Mouse (Mus musculus): ENCODE data around the gene Poglut1. TPM values are rescaled to one million over a fixed set of nuclear protein-coding genes. Genes with fewer than 3 reads are reported as not detected.
A peak's percentile ranks its signal among the peaks of the same experiment; 100 is the strongest.

The Poglut1 gene
- total RNA-seq (2021) = 10 to 100 TPM; 10.9 to 11.4 TPM
- long read RNA-seq, experiment 1, transcript Poglut1-205 (11 exons, 2,922 nt) = minor isoform, 6 of 24 reads
- long read RNA-seq, experiment 1, transcript Poglut1-201 (11 exons, 2,758 nt) = major isoform, 17 of 24 reads
- long read RNA-seq, experiment 1, partial matches to known transcripts = 0 of 24 reads
- long read RNA-seq, experiment 1, other reads (novel, unspliced or antisense) = 1 of 24 reads
- long read RNA-seq, experiment 2, transcript Poglut1-205 (11 exons, 2,922 nt) = minor isoform, 7 of 41 reads
- long read RNA-seq, experiment 2, transcript Poglut1-201 (11 exons, 2,758 nt) = major isoform, 30 of 41 reads
- long read RNA-seq, experiment 2, partial matches to known transcripts = 0 of 41 reads
- long read RNA-seq, experiment 2, other reads (novel, unspliced or antisense) = 4 of 41 reads

GRCm38 (mm10) chr16:38549479-38550396 lies at the start of gene Poglut1:
Gene Poglut1 (minus strand): TSS chr16:38550258.
- peak; percentile 81 to 84 for DNase-seq
- intact Hi-C loops (cut with DNase I) = no loop called here

- intact Hi-C loops (cut with DNase I) = no loop called here
- DNase-seq = no peak
Measured at GRCm38 (mm10) chr16:38598986-38599680, 49.1 kb upstream of the Poglut1 start.

GRCm38 (mm10) chr16:38596651-38597050 lies 46.6 kb upstream of the Poglut1 start:
- intact Hi-C loops (cut with DNase I) = no loop called here
- no peak for DNase-seq

- DNase-seq = no peak
- intact Hi-C loops (cut with DNase I) = no loop called here
Measured at GRCm38 (mm10) chr16:38596099-38596498, 46.0 kb upstream of the Poglut1 start.

GRCm38 (mm10) chr16:38594435-38594834 lies 44.4 kb upstream of the Poglut1 start:
- DNase-seq = no peak
- intact Hi-C loops (cut with DNase I) = no loop called here

- DNase-seq = no peak
- intact Hi-C loops (cut with DNase I) = no loop called here
Measured at GRCm38 (mm10) chr16:38592946-38593345, 42.9 kb upstream of the Poglut1 start.

GRCm38 (mm10) chr16:38592026-38592678 lies 42.1 kb upstream of the Poglut1 start:
- no peak for DNase-seq
- intact Hi-C loops (cut with DNase I) = no loop called here

GRCm38 (mm10) chr16:38591506-38591905 lies 41.4 kb upstream of the Poglut1 start:
- intact Hi-C loops (cut with DNase I) = no loop called here
- no peak for DNase-seq

GRCm38 (mm10) chr16:38587572-38587971 lies 37.5 kb upstream of the Poglut1 start:
- DNase-seq = no peak
- intact Hi-C loops (cut with DNase I) = no loop called here

- intact Hi-C loops (cut with DNase I) = no loop called here
- no peak for DNase-seq
Measured at GRCm38 (mm10) chr16:38587163-38587562, 37.1 kb upstream of the Poglut1 start.

GRCm38 (mm10) chr16:38585186-38585585 lies 35.1 kb upstream of the Poglut1 start:
- intact Hi-C loops (cut with DNase I) = no loop called here
- DNase-seq = no peak

GRCm38 (mm10) chr16:38584761-38585160 lies 34.7 kb upstream of the Poglut1 start:
- intact Hi-C loops (cut with DNase I) = no loop called here
- DNase-seq = no peak

- intact Hi-C loops (cut with DNase I) = no loop called here
- DNase-seq = no peak
Measured at GRCm38 (mm10) chr16:38571481-38571880, 21.4 kb upstream of the Poglut1 start.

GRCm38 (mm10) chr16:38568192-38568591 lies 18.1 kb upstream of the Poglut1 start:
- intact Hi-C loops (cut with DNase I) = no loop called here
- DNase-seq = no peak

GRCm38 (mm10) chr16:38563516-38563915 lies 13.5 kb upstream of the Poglut1 start:
- DNase-seq = no peak
- intact Hi-C loops (cut with DNase I) = no loop called here

GRCm38 (mm10) chr16:38562968-38563327 lies 12.9 kb upstream of the Poglut1 start:
- intact Hi-C loops (cut with DNase I) = no loop called here

GRCm38 (mm10) chr16:38562131-38562967 lies 12.3 kb upstream of the Poglut1 start:
- DNase-seq = peak; percentile 97 to 98
- intact Hi-C loops (cut with DNase I) = no loop called here

More at GRCm38 (mm10) chr16:38562968-38563327, 12.9 kb upstream of the Poglut1 start:
- no peak for DNase-seq

- DNase-seq = no peak
- intact Hi-C loops (cut with DNase I) = no loop called here
Measured at GRCm38 (mm10) chr16:38558221-38558748, 8.2 kb upstream of the Poglut1 start, which contains the start of gene Tmem39a. Gene Tmem39a (plus strand): TSS chr16:38558698.

GRCm38 (mm10) chr16:38555988-38556387 lies 5.9 kb upstream of the Poglut1 start:
- no peak for DNase-seq
- intact Hi-C loops (cut with DNase I) = no loop called here
